Mouse (Mus musculus) forebrain, postnatal 0 days (tissue): ENCODE measurements around the gene Lamtor3. TPM values are rescaled to one million over a fixed set of nuclear protein-coding genes. Genes with fewer than 3 reads are reported as not detected.

Experiments used
- ATAC-seq: fragments of 200-750 bp; cut with Nextera tagmentation; 2 replicates; pipeline ENCODE4 v1.8.0; 2017; ENCODE audit warnings: mild to moderate bottlenecking, moderate library complexity
- DNase-seq: peaks from one replicate; pipeline ENCODE4 v3.0.0-alpha.2; 2015
- H3K27ac ChIP-seq: fragments of 300-500 bp; sonication (generic); 2 replicates; pipeline ENCODE4 v1.5.1; 2014; ENCODE audit warnings: low read depth, mild to moderate bottlenecking, antibody characterized with exemption, low read length, moderate library complexity, mixed read lengths
- H3K27me3 ChIP-seq: fragments of 300-500 bp; sonication (generic); 2 replicates; pipeline ENCODE4 v1.6.1; 2014; ENCODE audit warnings: mild to moderate bottlenecking, low read length, mixed read lengths; ENCODE audit not compliant: insufficient read depth
- H3K36me3 ChIP-seq: fragments of 300-500 bp; sonication (generic); 2 replicates; pipeline ENCODE4 v1.6.1; 2014; ENCODE audit warnings: mild to moderate bottlenecking, moderate library complexity; ENCODE audit not compliant: insufficient read depth
- H3K4me1 ChIP-seq: fragments of 300-500 bp; sonication (generic); 2 replicates; pipeline ENCODE4 v1.6.1; 2014; ENCODE audit warnings: antibody characterized with exemption; ENCODE audit not compliant: insufficient read depth
- H3K4me2 ChIP-seq: fragments of 300-500 bp; sonication (generic); 2 replicates; pipeline ENCODE4 v1.6.1; 2014; ENCODE audit warnings: low read depth, mild to moderate bottlenecking, moderate library complexity
- H3K4me3 ChIP-seq: fragments of 300-500 bp; sonication (generic); 2 replicates; pipeline ENCODE4 v1.5.1; 2014; ENCODE audit warnings: low read depth, low read length, mixed read lengths
- H3K9ac ChIP-seq: fragments of 300-500 bp; sonication (generic); 2 replicates; pipeline ENCODE4 v1.6.1; 2014; ENCODE audit warnings: mild to moderate bottlenecking
- H3K9me3 ChIP-seq: fragments of 300-500 bp; sonication (generic); 2 replicates; pipeline ENCODE4 v1.6.1; 2016; ENCODE audit warnings: low read length
- CTCF ChIP-seq: sonication (generic); IDR thresholded peaks from 2 replicates; pipeline ENCODE4 v1.5.1; 2016; ENCODE audit warnings: antibody characterized with exemption, control low read depth, low read depth
- WGBS: fragments of 180-500 bp; shearing (Covaris S2); extraction: QIAGEN DNeasy Blood & Tissue Kit; methylation state at CpG from one replicate; pipeline ENCODE4 v1.1.7; 2014; 5-methylcytosine and 5-hydroxymethylcytosine counted together
- polyA plus RNA-seq: library from polyadenylated mRNA; unstranded; fragments of >200 nt; fragmentation: Nextera tagmentation; extraction: Ambion mirVana; gene quantifications from 2 replicates; pipeline ENCODE4 v1.2.1, GENCODE M21; 2015
- total RNA-seq: library from RNA; depleted of rRNA; stranded (reverse); fragments of >200 nt; gene quantifications from 2 replicates; pipeline ENCODE4 v1.2.3, GENCODE M21; 2014

The Lamtor3 gene
- total and polyA plus RNA-seq, 2 experiments from 2014 or later, result 105 to 123 TPM

GRCm38 (mm10) chr3:137952914-137953880 lies 34.9 kb downstream of the Lamtor3 start:
- Histone ChIP-seq H3K27ac (peak overlapping the region; percentile 75), H3K9me3 (no peaks in the 10 kb centered on the region), H3K4me2 (0 out of 2 replicates have a peak overlapping the region, but pooled peaks have one; percentile 5), H3K27me3 (no peaks in the 10 kb centered on the region), H3K9ac (no peak overlapping the region), H3K4me3 (no peak overlapping the region), H3K4me1 (no peaks in the 10 kb centered on the region), H3K36me3 (no peaks in the 10 kb centered on the region)
- 62% methylated on average over 14 of the region's 14 CpGs for WGBS
- peak; percentile 86 for DNase-seq
- TF ChIP-seq CTCF, result no peak
- peak; percentile 98 for ATAC-seq

- Histone ChIP-seq H3K4me2 (no peak overlapping the region), H3K9ac (no peak overlapping the region), H3K4me1 (no peaks in the 10 kb centered on the region), H3K36me3 (no peaks in the 10 kb centered on the region), H3K9me3 (no peaks in the 10 kb centered on the region), H3K27ac (no peak overlapping the region), H3K4me3 (no peak overlapping the region), H3K27me3 (no peaks in the 10 kb centered on the region)
- DNase-seq (no peak), ATAC-seq (no peak)
- 71% methylated on average over 23 of the region's 23 CpGs for WGBS
- no peak for TF ChIP-seq CTCF
Observed at GRCm38 (mm10) chr3:137954256-137954916, 36.1 kb downstream of the Lamtor3 start.

GRCm38 (mm10) chr3:137955560-137956081 lies 37.3 kb downstream of the Lamtor3 start:
- ATAC-seq, result no peak
- Histone ChIP-seq H3K9ac (no peak overlapping the region), H3K4me3 (no peak overlapping the region), H3K4me2 (peak overlapping the region; percentile 32), H3K27ac (no peak overlapping the region), H3K36me3 (no peaks in the 10 kb centered on the region), H3K4me1 (no peaks in the 10 kb centered on the region), H3K9me3 (no peaks in the 10 kb centered on the region), H3K27me3 (no peaks in the 10 kb centered on the region)
- no peak for TF ChIP-seq CTCF
- DNase-seq, result no peak
- 22% methylated on average over 16 of the region's 16 CpGs for WGBS

- TF ChIP-seq CTCF, result no peak
- ATAC-seq, result no peak
Observed at GRCm38 (mm10) chr3:137957864-137958263, 39.6 kb downstream of the Lamtor3 start.

GRCm38 (mm10) chr3:137958352-137958751 lies 40.0 kb downstream of the Lamtor3 start:
- no peak for TF ChIP-seq CTCF
- 96% methylated on average over 4 of the region's 4 CpGs for whole genome bisulfite sequencing
- DNase-seq (no peak), ATAC-seq (no peak)
- Histone ChIP-seq H3K9ac (no peak overlapping the region), H3K36me3 (no peaks in the 10 kb centered on the region), H3K27me3 (no peaks in the 10 kb centered on the region), H3K4me3 (no peak overlapping the region), H3K4me1 (no peaks in the 10 kb centered on the region), H3K27ac (no peak overlapping the region), H3K9me3 (no peaks in the 10 kb centered on the region), H3K4me2 (no peak overlapping the region)

More at GRCm38 (mm10) chr3:137957864-137958263, 39.6 kb downstream of the Lamtor3 start:
- Histone ChIP-seq H3K27ac (no peak overlapping the region), H3K9ac (no peak overlapping the region), H3K4me2 (no peak overlapping the region), H3K9me3 (no peaks in the 10 kb centered on the region), H3K4me3 (no peak overlapping the region), H3K4me1 (no peaks in the 10 kb centered on the region), H3K36me3 (no peaks in the 10 kb centered on the region), H3K27me3 (no peaks in the 10 kb centered on the region)
- 92% methylated on average over 9 of the region's 9 CpGs for WGBS
- no peak for DNase-seq

GRCm38 (mm10) chr3:137959456-137959855 lies 41.1 kb downstream of the Lamtor3 start:
- WGBS, result 69% methylated on average over 4 of the region's 4 CpGs
- Histone ChIP-seq H3K27me3 (no peaks in the 10 kb centered on the region), H3K27ac (no peak overlapping the region), H3K36me3 (no peaks in the 10 kb centered on the region), H3K4me1 (no peaks in the 10 kb centered on the region), H3K4me3 (no peak overlapping the region), H3K9ac (no peak overlapping the region), H3K4me2 (no peak overlapping the region), H3K9me3 (no peaks in the 10 kb centered on the region)
- no peak for TF ChIP-seq CTCF
- DNase-seq (no peak), ATAC-seq (no peak)
